Mouse (Mus musculus): ENCODE data around the gene Trim71.

GRCm38 (mm10) chr9:114560771-114561670 lies 3.1 kb downstream of the Trim71 start:
- TF ChIP-seq ZC3H11A (IDR thresholded peaks at IDR 0.05; ENCODE audit: borderline replicate concordance, low read depth, low read length) = no peak
- no peak for TF ChIP-seq CHD2 (IDR thresholded peaks at IDR 0.05; ENCODE audit: low read depth, low read length)
- TF ChIP-seq MAFK (IDR thresholded peaks at IDR 0.05; ENCODE audit: insufficient read depth, low read depth, low read length) = no peak

Data from ES-E14 (cell line).